Mouse (Mus musculus) heart, embryonic 16.5 days (tissue): ENCODE measurements at regions not wholly inside any gene's neighbourhood (a gene's known extent, or its start where the extent isn't known, plus 50 kb on each side); places are given as distances from the start of the nearest gene placed in this dataset.

ENCODE experiments used
- ATAC-seq: fragments of 200-750 bp; cut with Nextera tagmentation; replicated peaks from 2 replicates; pipeline ENCODE4 v1.8.0; 2017; ENCODE audit warnings: moderate number of reproducible peaks; ENCODE audit not compliant: insufficient read depth, low FRiP score; ENCODE audit errors: extremely low read depth
- H3K27ac ChIP-seq: fragments of 300-500 bp; sonication (generic); 2 replicates; pipeline ENCODE4 v1.5.1; 2014; ENCODE audit warnings: mild to moderate bottlenecking, low read length, control low read depth, moderate library complexity
- H3K27me3 ChIP-seq: fragments of 300-500 bp; sonication (generic); 2 replicates; pipeline ENCODE4 v1.6.1; 2014; ENCODE audit warnings: low read length, mixed read lengths; ENCODE audit not compliant: control insufficient read depth, insufficient read depth
- H3K36me3 ChIP-seq: fragments of 300-500 bp; sonication (generic); 2 replicates; pipeline ENCODE4 v1.6.1; 2014; ENCODE audit not compliant: control insufficient read depth, insufficient read depth
- H3K4me1 ChIP-seq: fragments of 300-500 bp; sonication (generic); 2 replicates; pipeline ENCODE4 v1.6.1; 2014; ENCODE audit warnings: low read length, mixed read lengths; ENCODE audit not compliant: control insufficient read depth, insufficient read depth
- H3K4me2 ChIP-seq: fragments of 300-500 bp; sonication (generic); 2 replicates; pipeline ENCODE4 v1.6.1; 2014; ENCODE audit warnings: low read depth, mild to moderate bottlenecking, control low read depth, low read length
- H3K4me3 ChIP-seq: fragments of 300-500 bp; sonication (generic); 2 replicates; pipeline ENCODE4 v1.5.1; 2014; ENCODE audit warnings: mild to moderate bottlenecking, control low read depth, low read length
- H3K9ac ChIP-seq: fragments of 300-500 bp; sonication (generic); 2 replicates; pipeline ENCODE4 v1.6.1; 2014; ENCODE audit warnings: low read length, control low read depth
- H3K9me3 ChIP-seq: fragments of 300-500 bp; sonication (generic); replicated peaks from 2 replicates; pipeline ENCODE4 v1.6.1; 2016; ENCODE audit warnings: low read length; ENCODE audit not compliant: control insufficient read depth
- WGBS: fragments of 180-500 bp; shearing (Covaris S2); extraction: QIAGEN DNeasy Blood & Tissue Kit; methylation state at CpG from one replicate; pipeline ENCODE4 v1.1.7; 2014; 5-methylcytosine and 5-hydroxymethylcytosine counted together

DNA sequence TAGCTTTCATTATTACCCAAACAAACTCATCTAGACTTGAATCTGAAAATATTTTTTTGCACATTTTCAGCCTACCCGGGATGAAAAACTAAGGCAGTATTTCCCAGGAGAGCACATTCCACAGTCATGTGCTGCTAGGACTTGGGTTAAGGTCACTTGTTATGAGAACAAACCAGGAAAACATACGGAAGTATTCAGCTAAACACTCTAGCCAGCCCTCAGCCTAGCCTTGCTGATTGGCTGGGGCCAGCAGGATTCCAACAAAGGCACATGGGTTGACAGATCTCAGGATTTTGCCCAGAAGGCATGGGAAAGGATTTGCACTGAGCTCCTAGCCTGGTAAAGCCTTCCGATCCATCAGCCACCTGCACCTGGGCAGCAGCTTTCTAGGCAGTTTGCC, 68.0 kb upstream of the Jak1 start:
- no peak overlapping the region for H3K4me3 ChIP-seq
- H3K9ac ChIP-seq = no peak overlapping the region
- no peaks in the 10 kb centered on the region for H3K9me3 ChIP-seq
- H3K27me3 ChIP-seq = no peaks in the 10 kb centered on the region
- H3K4me1 ChIP-seq = peaks cover 7% of the 10 kb centered on the region
- H3K36me3 ChIP-seq = no peaks in the 10 kb centered on the region
- ATAC-seq = no peak
- 65% methylated on average over 3 of the region's 3 CpGs for WGBS
- H3K4me2 ChIP-seq = no peak overlapping the region
- H3K27ac ChIP-seq = no peak overlapping the region

DNA sequence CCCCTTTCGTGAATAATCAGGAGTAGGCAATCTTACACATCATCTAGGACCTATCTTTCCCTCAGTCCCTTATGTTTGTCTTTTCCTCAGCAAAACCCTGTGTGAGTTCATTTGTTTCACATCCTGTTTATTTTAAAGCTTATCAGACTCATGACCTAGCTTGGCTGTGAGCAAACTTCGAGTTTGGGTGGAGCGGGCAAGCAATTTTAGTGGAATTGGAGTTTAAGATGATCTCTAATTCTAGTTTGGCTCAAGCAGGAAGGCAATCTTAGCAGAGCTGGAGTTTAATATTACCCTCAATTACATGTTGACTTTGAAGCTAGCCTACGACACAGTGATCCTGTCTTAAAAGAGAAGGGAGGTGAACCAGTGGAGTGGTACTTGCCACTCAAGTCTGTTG, 66.1 kb upstream of the Jak1 start:
- H3K27ac ChIP-seq = no peak overlapping the region
- H3K9ac ChIP-seq = no peak overlapping the region
- H3K36me3 ChIP-seq = no peaks in the 10 kb centered on the region
- H3K4me3 ChIP-seq = no peak overlapping the region
- no peak for ATAC-seq
- H3K4me1 ChIP-seq = no peaks in the 10 kb centered on the region
- H3K27me3 ChIP-seq = no peaks in the 10 kb centered on the region
- H3K9me3 ChIP-seq = no peaks in the 10 kb centered on the region
- no peak overlapping the region for H3K4me2 ChIP-seq
- WGBS = 69% methylated on average over 4 of the region's 4 CpGs

DNA sequence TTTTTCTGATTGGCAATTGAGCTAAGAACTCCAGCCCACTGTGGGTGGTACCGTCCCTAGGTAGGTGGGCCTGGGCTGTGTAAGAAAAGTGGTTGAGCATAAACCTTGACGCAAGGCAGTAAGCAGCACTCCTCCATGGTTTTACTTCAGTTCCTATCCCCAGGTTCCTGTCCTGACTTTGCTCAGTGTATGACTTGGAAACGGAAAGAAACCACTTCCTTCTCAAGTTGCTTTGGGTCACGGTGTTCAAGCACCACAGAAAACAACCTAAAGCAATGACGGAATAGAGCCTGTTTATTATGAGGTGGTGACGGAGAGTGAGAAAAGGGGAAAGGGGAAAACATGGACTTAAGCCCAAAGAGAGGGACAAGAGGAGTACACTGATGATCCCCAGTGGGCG, 64.0 kb upstream of the Jak1 start:
- no peak for ATAC-seq
- no peaks in the 10 kb centered on the region for H3K36me3 ChIP-seq
- H3K4me2 ChIP-seq = no peak overlapping the region
- WGBS = 75% methylated on average over 7 of the region's 7 CpGs
- no peaks in the 10 kb centered on the region for H3K27me3 ChIP-seq
- H3K4me3 ChIP-seq = no peak overlapping the region
- H3K27ac ChIP-seq = no peak overlapping the region
- H3K4me1 ChIP-seq = no peaks in the 10 kb centered on the region
- H3K9ac ChIP-seq = no peak overlapping the region
- H3K9me3 ChIP-seq = no peaks in the 10 kb centered on the region

DNA sequence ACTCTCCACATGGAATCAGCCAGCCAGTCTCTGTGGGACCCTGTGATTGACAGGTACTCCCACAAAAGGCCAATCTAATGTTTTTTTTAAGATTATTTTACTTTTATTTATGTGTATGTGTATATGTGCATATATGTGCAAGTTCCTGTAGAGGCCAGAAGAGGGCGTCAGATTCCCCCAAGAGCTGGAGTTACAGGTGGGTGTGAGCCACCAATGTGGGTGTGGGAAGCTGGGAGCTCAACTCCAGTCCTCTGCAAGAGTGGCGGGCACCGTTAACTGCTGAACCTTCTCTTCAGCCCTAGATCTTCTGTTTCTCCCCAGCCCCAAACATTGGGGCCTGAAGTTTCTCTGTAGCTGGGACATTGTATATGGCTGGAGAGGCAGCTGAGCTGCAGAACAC, 61.0 kb upstream of the Jak1 start:
- Histone ChIP-seq H3K4me1 (no peaks in the 10 kb centered on the region), H3K9ac (no peak overlapping the region), H3K4me2 (no peak overlapping the region), H3K4me3 (no peak overlapping the region), H3K27ac (no peak overlapping the region), H3K27me3 (no peaks in the 10 kb centered on the region), H3K9me3 (no peaks in the 10 kb centered on the region), H3K36me3 (no peaks in the 10 kb centered on the region)
- 83% methylated on average over 3 of the region's 3 CpGs for WGBS
- ATAC-seq = no peak

DNA sequence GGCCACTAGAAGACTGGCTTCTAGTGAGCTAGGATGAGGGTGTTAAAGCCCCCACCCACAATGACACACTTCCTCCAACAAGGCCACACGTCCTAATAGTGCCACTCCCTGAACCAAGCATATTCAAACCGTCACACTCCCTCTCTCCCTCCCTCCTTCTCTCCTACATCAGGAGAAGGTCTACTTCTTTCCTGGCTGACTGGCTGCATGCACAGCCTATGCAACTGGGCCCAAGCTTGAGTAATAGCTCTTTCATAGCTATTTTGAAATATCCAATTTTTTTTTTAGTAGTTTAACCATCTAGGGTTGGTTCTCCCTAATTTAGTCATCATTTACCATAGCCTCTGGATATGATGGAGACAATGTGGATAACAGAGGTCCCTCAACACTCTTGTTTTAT, 56.6 kb upstream of the Jak1 start:
- no peaks in the 10 kb centered on the region for H3K27me3 ChIP-seq
- H3K9me3 ChIP-seq = no peaks in the 10 kb centered on the region
- no peak overlapping the region for H3K4me2 ChIP-seq
- ATAC-seq = no peak
- H3K27ac ChIP-seq = no peak overlapping the region
- H3K9ac ChIP-seq = no peak overlapping the region
- no peaks in the 10 kb centered on the region for H3K4me1 ChIP-seq
- WGBS = 72% methylated on average over 2 of the region's 2 CpGs
- no peaks in the 10 kb centered on the region for H3K36me3 ChIP-seq
- no peak overlapping the region for H3K4me3 ChIP-seq

DNA sequence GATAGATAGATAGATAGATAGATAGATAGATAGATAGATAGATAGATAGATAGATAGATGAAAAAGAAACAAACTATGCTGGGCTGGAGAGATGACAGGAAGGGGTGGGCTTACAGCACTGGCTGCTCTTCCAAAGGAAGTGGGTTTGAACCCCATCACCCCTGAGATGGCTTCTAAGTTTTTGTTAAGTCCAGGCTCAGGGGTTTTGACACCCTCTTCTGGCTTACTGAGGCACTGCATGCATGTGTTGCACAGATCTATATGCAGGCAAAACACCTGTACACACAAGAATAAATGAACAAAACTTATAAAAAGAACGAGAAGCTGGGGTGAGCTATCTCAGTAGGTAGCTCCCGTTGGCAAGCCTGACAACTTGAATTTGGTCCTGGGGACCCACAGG, 55.5 kb upstream of the Jak1 start:
- H3K4me3 ChIP-seq = no peak overlapping the region
- H3K27me3 ChIP-seq = no peaks in the 10 kb centered on the region
- H3K27ac ChIP-seq = no peak overlapping the region
- 71% methylated on average over 2 of the region's 2 CpGs for WGBS
- no peaks in the 10 kb centered on the region for H3K4me1 ChIP-seq
- ATAC-seq = no peak
- no peak overlapping the region for H3K4me2 ChIP-seq
- no peaks in the 10 kb centered on the region for H3K36me3 ChIP-seq
- no peak overlapping the region for H3K9ac ChIP-seq
- H3K9me3 ChIP-seq = no peaks in the 10 kb centered on the region

DNA sequence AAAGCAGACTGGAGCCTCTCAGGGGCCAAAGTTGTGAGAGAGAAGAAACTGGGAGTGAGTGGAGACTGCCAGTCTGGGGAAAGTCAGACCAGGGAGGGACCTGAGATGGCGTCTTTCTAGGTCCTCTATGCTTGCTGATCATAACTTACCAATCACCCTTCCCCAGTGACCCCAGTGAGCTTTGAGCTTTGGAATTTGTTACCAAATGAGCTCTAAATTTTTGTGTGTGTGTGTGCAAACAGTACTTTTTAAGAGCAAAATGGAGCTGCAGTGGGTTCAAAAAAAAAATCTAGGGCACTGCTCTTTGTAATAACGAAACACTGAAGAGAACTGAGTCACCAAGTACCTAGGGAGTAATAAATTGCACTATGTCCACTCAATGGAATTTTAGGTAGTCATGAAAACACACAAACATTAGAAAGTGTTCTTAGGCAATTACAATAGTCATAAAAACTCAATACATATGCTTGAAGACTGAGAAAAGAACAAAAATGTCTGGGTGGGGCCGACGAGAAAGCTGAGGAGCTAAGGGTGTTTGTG, 54.7 kb upstream of the Jak1 start:
- WGBS = 79% methylated on average over 4 of the region's 4 CpGs
- Histone ChIP-seq H3K4me3 (no peak overlapping the region), H3K27me3 (no peaks in the 10 kb centered on the region), H3K4me2 (no peak overlapping the region), H3K4me1 (no peaks in the 10 kb centered on the region), H3K36me3 (no peaks in the 10 kb centered on the region), H3K9me3 (no peaks in the 10 kb centered on the region), H3K27ac (no peak overlapping the region), H3K9ac (no peak overlapping the region)
- no peak for ATAC-seq

DNA sequence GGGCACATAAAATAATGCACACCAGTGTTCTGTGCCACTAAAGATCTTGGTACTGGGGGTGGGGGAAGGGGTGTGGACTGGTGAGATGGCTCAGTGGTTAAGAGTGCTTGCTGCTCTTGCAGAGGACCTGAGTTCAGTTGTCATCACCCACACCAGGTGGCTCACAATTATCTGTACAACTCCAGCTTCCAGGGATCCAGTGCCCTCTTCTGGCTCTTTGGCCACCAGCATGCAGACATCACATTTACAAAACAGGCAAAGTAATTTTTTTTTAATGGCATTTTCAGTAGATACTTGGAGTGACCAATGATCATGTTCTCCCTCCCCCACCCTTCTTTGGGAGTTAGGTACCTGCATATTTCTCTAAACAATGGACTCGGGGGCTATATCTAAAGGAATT, 53.8 kb upstream of the Jak1 start:
- Histone ChIP-seq H3K4me2 (no peak overlapping the region), H3K27ac (no peak overlapping the region), H3K27me3 (no peaks in the 10 kb centered on the region), H3K9ac (no peak overlapping the region), H3K4me1 (no peaks in the 10 kb centered on the region), H3K36me3 (no peaks in the 10 kb centered on the region), H3K9me3 (no peaks in the 10 kb centered on the region), H3K4me3 (no peak overlapping the region)
- no peak for ATAC-seq
- 71% methylated on average over 1 of the region's 1 CpGs for WGBS

DNA sequence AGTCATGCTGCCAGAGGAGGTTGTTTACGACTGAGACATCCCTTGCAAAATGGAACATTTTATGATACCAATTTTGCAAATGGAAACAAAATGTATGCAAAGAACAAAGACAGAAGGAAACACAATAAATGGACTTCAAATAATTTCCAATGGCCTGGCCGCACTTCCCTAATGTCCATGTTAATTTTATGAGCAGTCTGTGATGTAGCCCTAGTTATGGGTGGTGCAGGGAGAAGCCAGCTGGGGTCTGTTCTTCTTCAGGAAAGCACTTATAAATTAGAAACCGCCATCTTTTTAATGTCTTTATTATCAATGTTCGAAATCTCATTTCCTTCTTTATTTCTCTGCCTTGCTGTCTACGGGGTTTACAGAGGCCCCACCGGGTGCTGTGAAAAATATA, 51.0 kb upstream of the Jak1 start:
- H3K4me1 ChIP-seq = no peaks in the 10 kb centered on the region
- H3K9ac ChIP-seq = no peak overlapping the region
- no peak for ATAC-seq
- no peaks in the 10 kb centered on the region for H3K36me3 ChIP-seq
- H3K9me3 ChIP-seq = no peaks in the 10 kb centered on the region
- H3K4me2 ChIP-seq = no peak overlapping the region
- H3K27ac ChIP-seq = no peak overlapping the region
- WGBS = 77% methylated on average over 6 of the region's 6 CpGs
- no peaks in the 10 kb centered on the region; the same call in 1 of the 2 replicates for H3K27me3 ChIP-seq
- H3K4me3 ChIP-seq = no peak overlapping the region
